Mouse (Mus musculus): ENCODE results near the gene Dlx2.

The Dlx2 gene

DNA sequence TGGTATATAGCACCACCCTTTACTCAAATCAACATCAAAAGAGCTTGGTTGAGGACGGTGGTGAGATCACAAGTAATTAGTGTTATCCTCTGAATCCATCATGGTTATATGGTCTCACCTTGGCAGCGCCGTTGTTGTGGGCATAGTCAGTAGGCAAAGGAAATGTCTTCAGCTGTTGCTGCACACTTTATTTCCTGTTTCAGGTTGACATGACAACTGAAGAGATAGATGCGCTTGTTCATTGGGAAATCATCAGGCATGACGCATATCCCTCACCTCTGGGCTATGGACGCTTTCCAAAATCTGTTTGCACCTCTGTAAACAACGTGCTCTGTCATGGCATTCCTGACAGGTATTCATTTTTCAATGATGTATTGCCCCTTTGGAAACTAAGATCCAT, 35.3 kb downstream of the Dlx2 start:
- no peak for DNase-seq

DNA sequence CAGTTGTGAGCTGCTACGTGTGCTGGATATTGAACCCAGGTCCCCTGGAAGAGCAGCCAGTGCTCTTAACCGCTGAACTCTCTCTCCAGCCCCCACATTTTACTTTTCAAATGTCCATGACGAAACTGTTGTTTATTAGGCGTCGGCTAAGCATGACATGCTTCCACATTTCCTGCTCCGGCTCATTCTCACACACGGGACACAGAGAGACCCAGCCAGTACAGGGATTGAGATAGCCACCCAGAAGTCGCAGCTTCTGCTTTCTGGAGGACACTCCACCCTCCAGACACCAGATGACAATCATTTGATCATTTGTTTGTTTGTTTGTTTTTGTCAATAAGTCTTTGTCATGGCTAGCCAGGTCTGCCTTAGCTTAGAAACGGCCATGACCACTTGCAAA, 41.7 kb downstream of the Dlx2 start:
- no peak for DNase-seq

DNA sequence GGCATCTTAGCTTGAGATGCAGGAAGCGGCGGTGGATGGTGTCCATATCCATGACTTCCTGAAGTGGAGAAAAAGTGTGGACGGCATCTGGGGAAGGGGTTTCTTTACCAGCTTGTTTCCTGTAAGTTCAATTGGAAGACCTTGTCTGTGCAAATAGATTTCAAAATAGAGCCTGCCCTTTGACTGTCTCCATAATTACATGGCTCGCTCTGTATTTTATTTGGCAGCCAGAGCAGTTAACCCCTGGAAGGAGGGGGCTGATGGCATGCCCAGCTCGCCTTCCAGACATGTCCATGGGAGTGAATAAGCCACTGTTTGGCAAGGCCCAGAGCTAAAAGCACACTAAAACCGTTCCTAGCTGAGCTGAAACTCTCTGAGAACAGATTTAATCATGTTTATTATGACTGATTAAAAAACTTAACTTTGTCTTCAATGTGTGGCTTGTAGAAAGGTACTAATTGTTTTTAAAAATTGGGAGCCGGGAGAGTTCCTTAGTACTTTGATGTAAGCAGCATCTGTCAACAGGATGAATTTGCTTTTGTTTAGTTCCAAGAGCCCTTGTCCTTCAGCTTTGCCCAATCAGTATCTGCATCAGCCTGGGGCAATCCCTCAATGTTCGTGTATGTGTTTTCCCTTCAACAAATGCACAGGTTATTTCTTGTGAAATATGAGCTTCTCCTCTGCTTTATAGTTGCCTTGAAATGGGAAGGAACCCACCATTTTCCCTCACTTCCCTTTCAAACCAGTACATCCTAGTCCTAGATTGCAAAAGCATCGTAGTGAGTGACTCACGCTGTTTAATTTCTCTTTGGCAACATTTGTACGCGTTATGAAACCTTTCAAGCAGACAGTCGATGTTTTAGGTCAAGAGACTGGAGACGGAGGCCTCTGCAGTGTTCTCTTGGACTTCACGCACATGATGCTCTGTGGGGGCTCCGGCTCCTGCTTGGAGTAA, 47.0 kb downstream of the Dlx2 start:
- DNase-seq: no peak

DNA sequence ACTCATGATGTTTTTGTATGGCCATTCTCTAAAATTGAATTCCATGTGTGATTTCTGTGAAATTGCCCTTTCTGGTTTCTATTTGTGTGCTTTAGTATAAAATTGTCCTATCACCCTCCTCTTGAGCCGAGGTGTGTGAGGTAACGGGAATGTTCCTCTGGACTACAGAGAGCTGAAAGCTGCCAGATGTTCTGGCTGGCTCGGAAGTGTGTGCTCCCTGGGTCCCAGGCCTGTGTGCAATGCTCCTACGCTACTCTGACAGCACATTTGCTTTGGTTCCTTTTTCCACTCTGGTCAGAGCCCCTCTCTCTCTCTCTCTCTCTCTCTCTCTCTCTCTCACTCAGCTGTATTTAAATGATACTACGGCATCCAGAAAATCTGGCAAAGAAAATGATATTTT, 49.4 kb downstream of the Dlx2 start:
- DNase-seq: no peak

DNA sequence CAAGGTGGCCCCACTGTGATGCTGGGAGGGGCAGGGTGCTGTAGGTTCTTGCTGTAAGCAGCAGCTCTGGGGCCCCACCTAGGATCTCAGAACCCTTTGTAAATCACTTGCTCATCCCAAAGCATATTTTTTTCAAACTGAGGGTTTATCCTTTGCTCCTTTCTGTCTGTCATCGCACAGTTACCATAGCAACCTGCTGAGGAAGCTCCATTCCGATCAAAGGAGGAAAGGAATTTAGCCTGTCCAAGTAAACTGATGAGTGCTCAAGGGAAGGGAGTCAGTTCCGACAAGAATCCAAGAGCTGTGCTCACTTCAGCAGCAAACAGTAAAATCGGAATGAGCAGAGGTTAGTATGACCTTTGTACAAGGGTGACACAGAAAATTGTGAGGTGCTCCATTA, 51.6 kb downstream of the Dlx2 start:
- no peak for DNase-seq

DNA sequence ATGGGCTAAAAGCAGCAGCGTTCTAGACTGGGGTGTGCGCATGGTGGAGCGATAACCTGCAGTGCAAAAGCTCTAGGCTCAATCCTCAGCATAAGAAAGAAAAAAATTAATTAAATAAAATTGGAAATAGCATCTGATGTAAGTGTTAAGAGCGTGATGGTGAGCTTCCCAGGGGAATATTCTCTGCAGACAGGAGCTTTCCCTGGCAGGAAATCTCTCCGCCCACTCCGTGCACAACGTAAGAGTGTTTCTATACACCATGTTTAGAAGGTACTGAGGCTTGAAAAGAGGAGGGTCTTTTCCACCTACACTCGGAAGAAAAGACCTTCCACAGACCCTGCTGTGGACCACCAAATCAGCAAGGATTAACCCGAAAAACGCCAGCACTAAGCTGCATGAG, 52.1 kb downstream of the Dlx2 start:
- DNase-seq: no peak
